Mouse (Mus musculus): Measurements from ENCODE around the gene 1700023F06Rik. TPM values are rescaled to one million over a fixed set of nuclear protein-coding genes. Genes with fewer than 3 reads are reported as not detected.
A peak's percentile ranks its signal among the peaks of the same experiment; 100 is the strongest.

1700023F06Rik gene
- total RNA-seq (2017), result not detected in 2 replicates

DNA sequence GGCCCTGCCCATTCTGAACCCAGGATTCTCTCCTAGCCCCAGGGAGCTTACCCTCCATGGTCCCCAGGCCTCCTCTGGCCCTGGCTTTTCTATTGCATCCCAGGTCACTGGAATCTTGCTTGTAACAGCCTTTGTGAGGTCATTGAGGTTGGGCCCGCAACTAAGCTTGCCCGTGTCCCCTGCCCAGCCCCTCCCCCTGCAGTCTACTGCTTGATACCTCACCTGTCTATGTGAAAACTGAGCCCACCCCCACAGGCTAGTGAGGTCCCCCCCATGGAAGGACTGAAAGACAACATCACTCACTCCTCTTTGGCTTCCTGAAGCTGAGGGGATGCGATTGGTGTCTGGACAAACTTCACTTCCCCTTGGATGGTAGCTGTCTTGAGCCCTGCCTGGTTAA lies at the start of gene 1700023F06Rik:
Gene 1700023F06Rik (minus strand): TSS at position 101 of the 400 bp plus-strand sequence.
- ATAC-seq (replicated peaks in 1 of 2; ENCODE audit: insufficient read depth in 1 of 2, low FRiP score in 2 of 2, low TSS enrichment in 1 of 2, low read depth in 1 of 2, poor library complexity in 2 of 2, severe bottlenecking in 2 of 2), result no peak

DNA sequence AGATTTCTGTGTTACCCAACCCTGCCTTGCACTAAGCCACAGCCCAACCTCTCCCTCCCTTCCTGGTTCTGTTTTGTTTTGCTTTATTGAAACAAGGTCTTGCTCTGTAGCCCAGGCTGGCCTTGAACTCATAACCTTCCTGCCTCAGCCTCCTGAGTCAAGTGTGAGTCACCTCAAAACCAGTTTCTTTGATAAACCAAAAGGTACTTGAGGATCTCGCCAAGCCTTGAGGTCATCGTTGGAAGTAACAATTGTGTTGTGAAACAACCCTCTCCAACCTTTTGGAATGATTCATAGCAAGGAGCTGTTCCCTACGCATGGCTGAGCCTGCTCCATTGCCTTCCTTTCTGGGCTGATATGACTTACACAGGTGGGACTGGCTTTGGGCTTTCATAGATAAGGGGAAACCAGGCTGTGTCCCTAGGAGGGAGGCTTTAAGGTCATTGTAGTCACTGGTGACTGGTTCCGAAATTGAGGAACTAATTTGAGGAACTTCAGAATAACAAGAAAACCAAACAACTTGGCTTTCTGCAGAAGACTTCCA lies 49.7 kb upstream of the 1700023F06Rik start:
- peak; percentile 51 to 57 for ATAC-seq (replicated peaks in 1 of 2; ENCODE audit: insufficient read depth in 1 of 2, low FRiP score in 2 of 2, low TSS enrichment in 1 of 2, low read depth in 1 of 2, poor library complexity in 2 of 2, severe bottlenecking in 2 of 2)

DNA sequence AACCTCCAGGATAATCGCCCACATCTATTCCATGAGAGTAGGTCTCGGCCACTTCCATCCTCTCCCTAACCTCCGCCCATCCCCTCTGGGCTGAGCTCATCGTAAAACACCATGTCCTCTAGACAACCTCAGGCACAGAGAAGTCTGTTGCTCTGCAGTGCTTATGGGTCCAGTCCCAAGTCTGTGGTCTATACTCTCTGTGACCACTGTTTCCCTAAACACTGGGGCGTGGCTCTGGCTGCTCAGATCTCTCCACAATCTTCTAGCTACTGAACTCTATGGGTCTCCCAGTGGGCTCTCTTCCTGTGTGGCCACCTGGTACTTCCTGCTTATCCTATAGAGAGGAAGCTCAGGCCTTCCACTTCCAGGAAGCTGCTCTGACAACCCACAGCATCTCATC lies 45.2 kb upstream of the 1700023F06Rik start:
- peak; percentile 43 to 44 for ATAC-seq (replicated peaks in 1 of 2; ENCODE audit: insufficient read depth in 1 of 2, low FRiP score in 2 of 2, low TSS enrichment in 1 of 2, low read depth in 1 of 2, poor library complexity in 2 of 2, severe bottlenecking in 2 of 2)

DNA sequence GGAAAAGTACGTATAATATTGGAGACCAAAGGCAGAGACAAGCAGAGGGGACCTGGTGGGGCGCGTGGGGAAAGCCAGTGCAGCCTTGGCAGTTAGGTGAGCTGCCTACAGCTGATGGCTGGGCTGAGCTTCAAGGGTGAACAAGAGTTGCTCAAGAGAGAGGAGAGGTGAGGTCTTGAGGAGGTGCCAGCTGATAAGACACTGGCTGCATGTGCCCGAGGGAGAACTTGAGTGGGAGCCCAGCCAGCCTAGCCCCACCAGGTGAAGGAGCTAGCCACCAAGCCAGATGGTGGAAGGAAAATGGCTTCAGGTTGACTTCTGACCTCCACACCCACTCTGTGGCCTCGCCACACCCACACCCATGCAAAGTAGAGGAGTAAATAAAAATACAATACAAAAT lies 44.0 kb upstream of the 1700023F06Rik start:
- ATAC-seq (replicated peaks in 1 of 2; ENCODE audit: insufficient read depth in 1 of 2, low FRiP score in 2 of 2, low TSS enrichment in 1 of 2, low read depth in 1 of 2, poor library complexity in 2 of 2, severe bottlenecking in 2 of 2), result no peak

DNA sequence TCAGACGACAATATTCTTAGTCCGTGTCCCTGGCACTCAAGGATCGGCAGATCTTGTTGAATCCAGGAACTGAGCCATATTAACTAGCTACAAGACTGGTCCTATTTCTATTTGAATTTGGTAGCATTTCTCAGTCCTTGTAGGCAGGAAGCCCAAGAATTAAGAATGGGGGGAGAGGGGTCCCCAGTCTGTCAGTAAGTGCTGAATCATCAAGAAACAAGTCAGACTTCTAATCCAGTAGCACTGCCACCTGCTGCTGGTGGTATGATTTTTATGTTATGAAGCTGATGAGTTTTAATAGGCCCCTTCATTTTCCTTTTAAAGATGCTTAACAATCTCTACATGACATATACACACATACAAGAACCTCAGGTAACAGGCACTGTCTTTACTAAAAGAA lies 42.0 kb upstream of the 1700023F06Rik start:
- ATAC-seq (replicated peaks in 1 of 2; ENCODE audit: insufficient read depth in 1 of 2, low FRiP score in 2 of 2, low TSS enrichment in 1 of 2, low read depth in 1 of 2, poor library complexity in 2 of 2, severe bottlenecking in 2 of 2), result no peak

DNA sequence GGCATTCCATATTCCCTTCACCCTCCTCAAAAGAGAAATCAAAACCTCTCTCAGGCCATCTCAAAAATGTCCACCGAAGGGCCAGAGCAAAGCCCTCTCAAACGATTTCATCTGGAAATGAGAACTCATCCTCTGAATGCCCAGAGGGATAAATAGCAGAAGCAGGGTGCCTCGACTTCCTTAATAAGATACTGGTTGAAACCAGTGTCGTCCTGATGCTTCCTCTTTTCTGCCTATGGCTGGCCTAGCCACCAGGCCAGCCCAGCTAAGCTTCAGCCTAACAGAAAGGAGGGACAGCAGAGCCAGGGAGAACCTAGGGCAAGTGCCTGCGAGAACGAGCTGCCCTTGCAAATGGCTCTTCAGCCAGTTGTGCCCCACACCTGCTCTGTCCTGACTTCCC lies 41.2 kb upstream of the 1700023F06Rik start:
- peak; percentile 74 to 81 for ATAC-seq (replicated peaks in 1 of 2; ENCODE audit: insufficient read depth in 1 of 2, low FRiP score in 2 of 2, low TSS enrichment in 1 of 2, low read depth in 1 of 2, poor library complexity in 2 of 2, severe bottlenecking in 2 of 2)

DNA sequence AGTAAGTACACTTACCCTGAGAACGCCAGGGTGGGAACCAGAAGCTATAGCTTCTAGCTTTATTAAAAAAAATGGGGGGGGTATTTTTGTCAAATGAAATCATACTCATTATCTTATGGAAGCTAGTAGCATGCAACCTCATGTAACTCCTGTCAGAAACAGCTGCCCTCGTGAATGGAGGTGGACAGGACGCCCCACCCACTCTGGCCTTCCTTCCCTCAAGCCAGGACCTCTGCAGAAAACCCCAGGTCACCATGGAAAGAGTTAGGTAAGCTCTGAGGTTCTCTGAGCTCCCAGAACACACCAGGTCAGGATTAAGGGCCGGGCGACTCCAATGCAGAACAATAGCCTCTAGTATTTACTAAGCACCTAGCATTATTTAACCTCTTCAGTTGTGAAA lies 40.5 kb upstream of the 1700023F06Rik start:
- no peak for ATAC-seq (replicated peaks in 1 of 2; ENCODE audit: insufficient read depth in 1 of 2, low FRiP score in 2 of 2, low TSS enrichment in 1 of 2, low read depth in 1 of 2, poor library complexity in 2 of 2, severe bottlenecking in 2 of 2)

DNA sequence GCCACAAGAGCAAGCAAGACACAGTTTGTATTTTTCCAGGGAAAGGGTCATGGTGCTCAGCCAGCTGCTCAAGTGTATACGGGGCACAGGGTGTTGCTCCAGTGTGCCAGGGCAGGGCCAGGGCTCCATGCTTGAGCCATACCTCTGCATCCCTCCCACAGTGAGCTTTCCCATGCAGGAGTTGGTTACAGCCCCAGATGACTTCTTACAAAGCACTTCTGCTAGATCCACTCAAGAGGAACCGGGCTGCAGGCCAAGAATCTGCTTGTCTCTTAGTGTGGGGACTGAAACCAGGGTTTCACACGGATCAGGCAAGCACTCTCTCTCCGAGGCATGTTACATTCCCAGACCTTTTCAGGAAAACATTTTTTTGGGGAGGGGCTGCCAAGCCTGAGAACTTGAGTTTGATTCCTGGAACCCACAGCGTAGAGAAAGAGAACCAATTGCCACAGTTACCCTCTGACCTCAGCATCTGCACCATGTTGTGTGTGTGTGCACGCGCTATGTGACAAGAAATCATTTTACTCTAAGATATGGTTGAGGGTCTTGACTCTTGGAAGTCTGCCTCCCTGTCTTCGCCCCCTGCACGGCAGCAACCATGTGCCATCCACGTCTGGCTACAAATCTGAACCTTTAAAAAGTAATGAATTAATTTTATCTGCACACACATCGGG lies 39.3 kb upstream of the 1700023F06Rik start:
- no peak for ATAC-seq (replicated peaks in 1 of 2; ENCODE audit: insufficient read depth in 1 of 2, low FRiP score in 2 of 2, low TSS enrichment in 1 of 2, low read depth in 1 of 2, poor library complexity in 2 of 2, severe bottlenecking in 2 of 2)

DNA sequence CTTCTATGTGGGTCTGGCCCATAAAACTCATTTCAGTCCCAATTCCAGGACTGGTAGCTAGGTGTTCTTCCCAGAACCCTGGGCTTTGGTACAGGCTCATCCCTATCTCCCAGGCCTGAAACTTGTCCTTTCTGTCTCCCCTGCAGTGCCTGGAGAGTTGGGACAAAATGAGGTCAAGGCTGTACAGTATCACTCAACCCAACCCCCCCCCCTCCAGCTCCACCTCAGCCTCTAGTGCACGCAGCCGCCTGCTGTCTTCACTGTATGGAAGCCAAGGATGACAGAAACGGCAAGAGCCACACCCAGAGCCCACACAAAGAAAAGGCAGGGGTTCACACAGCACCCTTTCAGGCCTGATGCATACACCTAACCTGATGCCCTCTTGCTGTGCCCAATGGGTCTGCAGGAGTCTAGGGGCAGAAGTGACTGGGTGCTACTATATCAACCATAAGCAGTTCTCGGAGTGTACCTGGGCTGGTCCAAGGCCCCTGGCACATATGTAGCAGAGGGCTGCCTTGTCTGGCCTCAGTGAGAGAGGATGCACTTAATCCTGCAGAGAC lies 38.5 kb upstream of the 1700023F06Rik start:
- ATAC-seq (replicated peaks in 1 of 2; ENCODE audit: insufficient read depth in 1 of 2, low FRiP score in 2 of 2, low TSS enrichment in 1 of 2, low read depth in 1 of 2, poor library complexity in 2 of 2, severe bottlenecking in 2 of 2), result no peak

DNA sequence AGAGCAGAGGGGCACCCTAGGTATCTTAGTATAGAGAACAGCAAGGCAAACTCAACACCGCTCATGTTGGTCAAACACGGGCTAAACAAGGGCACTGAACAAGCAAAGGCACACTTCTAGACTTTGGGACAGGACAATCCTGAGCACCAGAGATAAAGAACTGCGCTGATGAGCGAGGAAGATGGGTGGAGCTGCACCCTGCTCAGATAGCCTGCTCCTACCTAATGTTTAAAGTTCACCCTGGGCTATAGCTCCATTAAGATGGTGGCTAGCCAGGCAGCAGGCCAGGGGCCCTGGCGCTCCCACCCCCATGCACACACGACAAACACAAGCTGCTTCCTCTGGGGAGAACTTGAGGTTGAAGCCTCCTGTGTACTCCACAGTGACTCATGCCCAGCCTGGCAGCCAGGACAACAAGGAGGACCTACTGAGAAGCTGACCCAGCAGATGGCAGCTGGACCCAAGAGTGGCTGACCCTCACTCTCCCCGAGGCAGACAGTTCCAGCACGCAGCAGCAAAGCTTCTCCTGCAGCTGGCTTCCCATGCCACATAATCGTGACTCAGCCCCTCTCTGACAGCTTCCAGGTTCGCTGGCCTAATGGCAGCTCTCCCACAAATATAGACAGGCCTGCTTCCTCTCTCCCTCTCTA lies 37.8 kb upstream of the 1700023F06Rik start:
- peak; percentile 65 to 74 for ATAC-seq (replicated peaks in 1 of 2; ENCODE audit: insufficient read depth in 1 of 2, low FRiP score in 2 of 2, low TSS enrichment in 1 of 2, low read depth in 1 of 2, poor library complexity in 2 of 2, severe bottlenecking in 2 of 2)

DNA sequence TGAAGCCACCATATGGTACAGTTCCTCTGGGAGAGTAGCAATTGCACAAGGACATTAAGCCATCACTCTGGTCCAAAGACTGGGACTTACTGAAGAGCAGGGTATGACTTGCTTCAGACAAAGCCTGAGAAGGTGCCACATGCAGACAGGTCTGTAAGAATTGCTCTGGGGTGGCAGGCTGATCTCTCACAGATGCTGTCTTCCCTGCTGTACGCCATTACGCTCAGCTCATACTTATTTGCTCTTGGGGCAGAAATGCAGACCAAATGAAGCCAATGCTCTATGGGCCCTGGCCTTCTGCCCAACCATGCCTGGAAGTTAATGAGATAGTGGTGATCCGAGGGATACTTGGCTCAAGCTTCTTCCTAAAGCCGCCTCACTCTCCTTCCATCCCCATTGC lies 36.5 kb upstream of the 1700023F06Rik start:
- no peak for ATAC-seq (replicated peaks in 1 of 2; ENCODE audit: insufficient read depth in 1 of 2, low FRiP score in 2 of 2, low TSS enrichment in 1 of 2, low read depth in 1 of 2, poor library complexity in 2 of 2, severe bottlenecking in 2 of 2)

DNA sequence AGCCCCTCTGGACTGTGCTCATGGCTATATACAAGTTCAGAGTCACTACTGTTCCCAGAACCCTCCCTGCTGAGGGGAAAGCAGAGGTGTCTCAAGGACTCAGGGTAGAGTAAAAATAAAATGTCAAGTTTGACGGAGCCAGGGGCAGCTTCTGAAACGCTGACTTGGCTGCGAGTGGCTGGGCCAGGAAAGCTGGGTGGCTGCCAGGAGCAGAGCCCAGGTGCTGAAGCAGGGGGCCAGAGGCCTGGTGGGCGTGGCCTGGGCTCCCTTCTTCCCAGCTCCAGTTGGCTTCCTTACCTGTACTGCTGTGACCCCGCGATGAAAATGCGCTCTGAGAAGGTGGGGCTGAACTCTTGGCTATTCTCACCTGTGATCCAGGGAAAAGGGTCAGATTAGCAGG lies 32.4 kb upstream of the 1700023F06Rik start:
- 0 out of 4 replicates have a peak, but pooled peaks of 1 of the 2 experiments have one; percentile 9 for ATAC-seq (replicated peaks in 1 of 2; ENCODE audit: insufficient read depth in 1 of 2, low FRiP score in 2 of 2, low TSS enrichment in 1 of 2, low read depth in 1 of 2, poor library complexity in 2 of 2, severe bottlenecking in 2 of 2)

DNA sequence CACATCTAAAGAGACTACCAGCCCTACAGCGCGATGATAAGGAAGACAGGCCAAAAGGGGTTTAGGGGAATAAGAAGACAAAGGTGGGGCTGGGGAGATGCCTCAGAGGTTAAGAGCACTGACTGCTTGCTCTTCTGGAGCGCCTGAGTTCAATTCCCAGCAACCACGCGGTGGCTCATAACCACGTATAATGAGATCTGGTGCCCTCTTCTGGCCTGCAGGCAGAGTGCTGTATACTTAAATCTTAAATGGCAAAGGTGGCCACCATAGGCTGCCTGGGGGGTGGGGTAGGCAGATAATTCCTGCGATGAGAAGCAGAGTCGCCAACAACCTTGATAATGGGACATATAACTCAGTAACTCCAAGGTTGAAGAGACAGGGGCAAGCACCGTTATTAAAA lies 29.4 kb upstream of the 1700023F06Rik start:
- no peak for ATAC-seq (replicated peaks in 1 of 2; ENCODE audit: insufficient read depth in 1 of 2, low FRiP score in 2 of 2, low TSS enrichment in 1 of 2, low read depth in 1 of 2, poor library complexity in 2 of 2, severe bottlenecking in 2 of 2)

DNA sequence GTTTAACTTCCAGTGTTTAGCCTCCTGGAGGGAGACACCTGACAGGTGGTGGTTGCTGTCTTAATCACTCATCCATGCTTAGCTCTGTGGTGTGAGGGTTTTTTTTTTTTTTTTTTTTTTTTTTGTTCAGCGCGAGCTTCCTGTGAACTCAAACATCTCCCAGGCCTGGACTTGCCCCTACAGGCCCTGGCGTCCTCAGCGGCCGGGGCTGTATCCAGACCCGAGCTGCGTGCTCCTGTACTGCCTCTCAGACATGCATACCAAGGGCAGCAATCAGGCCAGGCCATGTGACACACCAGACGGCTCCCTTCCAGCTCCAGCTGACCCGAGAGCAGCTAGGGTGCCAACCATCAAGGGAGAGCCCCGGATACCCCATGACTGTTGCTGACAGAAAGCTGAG lies 28.5 kb upstream of the 1700023F06Rik start:
- no peak for ATAC-seq (replicated peaks in 1 of 2; ENCODE audit: insufficient read depth in 1 of 2, low FRiP score in 2 of 2, low TSS enrichment in 1 of 2, low read depth in 1 of 2, poor library complexity in 2 of 2, severe bottlenecking in 2 of 2)

DNA sequence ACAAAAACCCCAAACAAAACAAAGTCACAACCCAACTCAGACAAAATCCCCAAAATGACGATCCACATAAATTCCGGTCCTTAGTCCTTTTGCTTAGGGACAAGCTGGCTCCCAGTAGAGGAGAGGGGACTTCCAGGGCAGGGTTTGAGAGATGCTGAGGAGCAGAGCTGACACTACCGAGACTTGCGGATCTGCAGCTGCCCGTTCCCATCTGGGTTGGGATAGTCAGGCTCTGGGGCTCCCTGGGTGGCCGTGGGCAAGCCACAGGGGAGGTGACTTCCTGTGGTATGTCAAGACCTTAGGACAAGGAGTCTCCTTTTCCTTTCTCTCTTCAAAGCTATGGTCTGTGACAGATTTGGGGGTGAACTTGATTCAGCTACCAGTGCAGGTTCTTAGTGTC lies 28.1 kb upstream of the 1700023F06Rik start:
- ATAC-seq (replicated peaks in 1 of 2; ENCODE audit: insufficient read depth in 1 of 2, low FRiP score in 2 of 2, low TSS enrichment in 1 of 2, low read depth in 1 of 2, poor library complexity in 2 of 2, severe bottlenecking in 2 of 2), result no peak

DNA sequence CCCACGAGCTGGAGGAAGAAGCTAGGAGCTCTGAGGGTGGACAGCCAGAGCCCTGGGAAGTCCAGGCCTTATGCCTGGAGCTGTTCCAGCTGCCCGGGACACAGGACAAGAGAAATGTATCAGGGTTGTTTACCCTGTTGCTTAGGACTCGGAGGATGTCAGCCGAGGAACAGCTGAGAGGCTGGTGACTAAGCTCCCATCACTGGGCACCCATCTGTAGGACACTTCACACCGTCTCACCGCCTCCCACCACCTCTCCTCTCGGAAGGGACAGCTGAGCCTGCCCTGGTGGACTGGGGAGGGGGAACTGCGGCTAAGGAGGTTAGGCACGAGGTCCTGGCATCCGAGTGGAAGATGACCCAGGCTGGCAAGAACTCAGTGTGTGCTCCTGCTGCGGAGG lies 27.3 kb upstream of the 1700023F06Rik start:
- ATAC-seq (replicated peaks in 1 of 2; ENCODE audit: insufficient read depth in 1 of 2, low FRiP score in 2 of 2, low TSS enrichment in 1 of 2, low read depth in 1 of 2, poor library complexity in 2 of 2, severe bottlenecking in 2 of 2), result no peak

DNA sequence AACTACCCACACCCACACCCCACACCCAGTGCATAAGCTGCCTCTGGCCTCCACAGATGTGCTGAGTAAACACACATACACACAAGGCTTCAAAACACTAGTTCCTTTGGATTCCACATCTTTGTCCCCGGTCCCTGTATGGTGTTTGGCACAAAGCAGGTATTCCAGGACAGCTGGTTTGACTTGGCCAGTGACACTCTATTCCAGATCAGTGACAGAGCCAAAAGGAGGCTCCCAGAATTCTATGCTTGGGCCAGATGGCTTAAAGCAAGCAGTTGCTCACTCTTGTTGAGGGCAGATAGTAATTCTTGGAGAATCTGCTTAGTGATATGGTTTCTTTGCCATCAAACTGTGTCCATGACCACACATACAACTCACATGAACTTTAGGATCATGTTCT lies 26.1 kb upstream of the 1700023F06Rik start:
- ATAC-seq (replicated peaks in 1 of 2; ENCODE audit: insufficient read depth in 1 of 2, low FRiP score in 2 of 2, low TSS enrichment in 1 of 2, low read depth in 1 of 2, poor library complexity in 2 of 2, severe bottlenecking in 2 of 2), result no peak

DNA sequence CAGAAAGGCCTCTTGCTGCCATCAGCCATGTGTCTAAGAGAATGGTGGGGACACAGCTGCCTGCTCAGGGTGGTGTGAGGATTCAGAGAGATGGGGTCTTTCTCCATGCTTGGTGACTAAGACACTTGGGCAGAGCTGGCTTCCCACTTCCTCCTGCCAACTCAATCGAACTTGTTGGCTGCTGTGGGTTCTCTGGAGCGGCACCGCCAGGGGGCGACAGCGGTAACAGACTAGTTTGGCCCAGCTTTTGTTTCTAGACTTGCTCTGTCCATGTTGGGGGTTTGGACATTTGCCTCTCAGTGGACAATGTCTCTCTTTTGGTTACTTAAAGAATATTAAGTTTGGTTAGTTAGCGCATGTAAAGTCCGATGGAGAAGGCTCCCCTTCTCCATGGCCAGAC lies 24.6 kb upstream of the 1700023F06Rik start:
- peak; percentile 68 to 70; a peak in 3 of 4 replicates for ATAC-seq (replicated peaks in 1 of 2; ENCODE audit: insufficient read depth in 1 of 2, low FRiP score in 2 of 2, low TSS enrichment in 1 of 2, low read depth in 1 of 2, poor library complexity in 2 of 2, severe bottlenecking in 2 of 2)

Data from hematopoietic stem cell, adult 5-6 weeks (primary cell).